Mouse (Mus musculus): Measurements from ENCODE around the gene Colgalt2. TPM values are rescaled to one million over a fixed set of nuclear protein-coding genes. Genes with fewer than 3 reads are reported as not detected.

Colgalt2 gene
- total RNA-seq (2023) = not detected

DNA sequence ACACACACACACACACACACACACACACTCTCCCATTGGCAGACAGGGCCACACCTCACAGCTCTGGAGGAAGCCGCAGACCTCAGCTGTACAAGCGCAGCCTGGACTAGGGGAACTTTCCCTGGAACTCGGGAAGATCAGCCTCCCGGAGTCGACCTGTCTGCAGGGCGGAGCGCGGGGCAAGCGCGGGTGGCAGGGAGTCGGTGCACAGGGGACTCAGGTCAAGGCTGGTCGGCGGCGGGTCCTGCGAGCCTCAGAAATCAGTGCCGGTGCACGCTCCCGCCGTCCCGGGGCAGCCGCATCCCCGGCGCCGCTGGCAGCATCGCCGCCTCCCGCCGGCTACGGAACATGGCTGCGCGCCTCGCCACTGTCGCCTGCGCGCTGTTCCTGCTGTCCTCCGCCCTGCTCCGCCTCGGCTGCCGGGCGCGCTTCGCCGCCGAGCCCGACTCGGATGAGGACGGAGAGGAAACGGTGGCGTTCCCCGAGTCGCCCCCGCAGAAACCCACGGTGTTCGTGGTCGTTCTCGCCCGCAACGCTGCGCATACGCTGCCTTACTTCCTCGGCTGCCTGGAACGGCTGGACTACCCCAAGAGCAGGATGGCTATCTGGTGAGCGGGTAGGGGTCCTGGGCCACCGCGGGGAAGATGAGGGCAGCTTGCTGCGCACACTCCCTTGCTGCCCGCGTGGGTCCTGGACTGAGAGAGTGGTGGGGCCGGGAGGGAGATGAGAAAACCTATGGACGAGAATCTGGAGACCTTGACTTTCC lies at the start of gene Colgalt2:
TSS of gene Colgalt2 (plus strand) at position 41 of the 766 bp plus-strand sequence.

DNA sequence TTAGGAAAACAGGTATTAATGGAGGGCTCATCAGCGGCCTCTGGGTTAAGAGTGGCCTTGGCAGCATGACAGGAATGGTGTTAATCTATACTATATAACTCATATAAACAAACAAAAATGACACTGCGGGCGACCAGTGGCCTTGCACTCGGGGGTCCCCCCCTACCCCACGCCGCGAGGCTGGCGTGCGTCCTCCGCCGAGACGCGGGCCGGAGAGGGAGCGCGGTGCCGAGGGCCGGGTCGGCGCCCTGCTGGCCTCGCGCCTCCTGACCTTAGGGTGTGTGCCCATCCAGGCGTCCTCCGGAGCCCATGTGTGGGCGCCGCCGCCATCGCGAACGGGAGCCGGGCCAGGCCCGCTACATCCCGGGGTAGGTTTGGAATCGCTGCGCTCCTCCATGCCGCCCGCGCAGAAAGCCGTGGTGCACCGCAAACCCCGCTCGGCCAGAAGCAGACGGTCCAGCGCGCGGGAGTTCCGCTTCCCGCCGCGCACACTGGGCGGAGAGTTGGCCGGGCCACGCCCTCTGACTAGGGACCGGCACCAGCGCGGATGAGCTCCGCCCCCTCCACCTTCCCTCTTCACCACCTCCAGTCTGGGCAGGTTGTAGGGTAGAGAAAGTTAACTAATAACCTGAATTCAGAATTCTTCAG lies 13.3 kb upstream of the Colgalt2 start, which contains the start of gene Tsen15:
TSS of gene Tsen15 (minus strand) at position 501 of the 648 bp plus-strand sequence.

Other genes with a start within 250 kb of the Colgalt2 start
- gene Tsen15, start 13.1 kb upstream of the Colgalt2 start, total RNA-seq (2023) = 22.0 TPM